Mouse (Mus musculus) frontal cortex, adult (tissue): ENCODE data around the gene Bub1b.
"Not testable (repeated sequence)": the region's sequence is repeated elsewhere in the genome, so short reads cannot be mapped to it uniquely, and the experiment has no call there.

Source experiments
- ATAC-seq: cut with Nextera tagmentation; 2 replicates; pipeline ENCODE4 v1.9.2; 2017; ENCODE audit warnings: mild to moderate bottlenecking, moderate library complexity, mixed read lengths; ENCODE audit not compliant: low TSS enrichment

Bub1b gene

DNA sequence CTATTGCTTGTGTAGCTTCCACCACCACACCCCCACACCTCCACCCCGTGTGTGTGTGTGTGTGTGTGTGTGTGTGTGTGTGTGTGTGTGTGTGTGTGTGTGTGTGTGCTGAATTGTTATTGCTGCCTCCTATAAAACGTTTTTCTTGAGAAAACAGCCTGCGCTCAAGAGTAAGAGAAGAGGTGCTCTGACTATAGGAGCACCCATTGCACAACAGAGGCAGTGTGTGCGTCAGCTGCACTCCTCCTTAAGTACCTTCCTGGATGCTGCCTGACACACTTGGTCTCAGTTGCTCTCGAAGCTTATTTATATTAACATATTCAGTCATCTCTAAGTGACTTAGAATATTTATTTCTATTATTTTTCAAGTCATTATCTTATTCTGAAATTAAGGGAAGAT is 20.0 kb downstream of the Bub1b start:
- no peak for ATAC-seq

DNA sequence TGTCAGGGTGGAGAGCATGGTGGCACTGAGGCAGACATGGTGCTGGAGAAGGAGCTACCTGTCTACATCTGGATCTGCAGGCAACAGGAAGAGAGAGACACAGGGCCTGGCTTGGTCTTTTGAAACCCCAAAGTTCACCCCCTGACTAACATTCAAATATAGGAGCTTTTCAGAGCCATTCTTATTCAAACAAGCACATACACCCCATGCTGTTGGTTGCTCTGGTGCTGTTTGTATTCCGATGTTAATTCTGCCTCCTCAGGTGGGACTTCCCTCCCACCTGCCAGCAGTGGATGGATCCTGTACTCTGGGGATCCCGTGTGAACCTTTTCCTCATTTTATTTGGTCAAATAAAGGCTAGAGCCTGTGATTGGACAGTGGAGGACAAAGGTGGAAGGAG is 22.1 kb downstream of the Bub1b start:
- no peak for ATAC-seq

DNA sequence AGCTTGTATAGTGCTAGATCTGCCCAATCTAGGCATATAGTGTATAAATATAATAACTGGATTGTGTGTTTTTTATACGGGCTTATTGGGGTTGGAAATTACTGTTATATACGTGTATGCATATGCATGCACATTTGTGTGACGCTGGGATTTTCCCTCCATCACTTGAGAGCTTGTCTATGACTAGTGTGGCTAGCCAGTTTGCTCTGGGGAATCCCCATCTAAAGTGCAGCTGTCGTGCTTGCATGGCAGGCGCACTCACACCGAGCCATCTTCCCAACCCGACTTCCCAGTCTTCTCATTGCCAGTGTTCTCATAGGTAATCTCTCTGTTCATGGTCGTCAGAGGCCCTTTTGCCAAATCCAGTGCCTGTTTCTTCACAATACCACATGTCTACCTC is 22.6 kb downstream of the Bub1b start:
- no peak for ATAC-seq

DNA sequence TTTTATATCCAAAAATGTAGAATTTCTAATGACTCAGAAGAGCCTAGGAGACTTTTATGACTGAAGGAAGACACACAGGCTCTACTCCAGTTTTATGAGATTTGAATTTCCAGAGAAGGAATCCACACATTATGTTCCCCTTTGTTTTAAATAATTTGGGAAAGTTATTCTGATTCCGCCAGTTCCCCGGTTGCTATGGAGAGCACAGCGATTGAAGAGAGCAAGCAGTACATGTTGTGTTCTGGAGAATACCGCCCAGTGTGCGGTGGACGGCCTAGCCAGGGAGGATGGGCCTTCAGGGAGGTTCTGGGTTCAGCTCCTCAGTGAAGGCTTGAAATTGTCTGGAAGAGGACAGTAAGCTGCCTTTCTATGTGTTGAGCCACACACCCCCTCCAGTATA is 31.3 kb downstream of the Bub1b start:
- peak; percentile 50; the same call in 1 of the 2 replicates for ATAC-seq

DNA sequence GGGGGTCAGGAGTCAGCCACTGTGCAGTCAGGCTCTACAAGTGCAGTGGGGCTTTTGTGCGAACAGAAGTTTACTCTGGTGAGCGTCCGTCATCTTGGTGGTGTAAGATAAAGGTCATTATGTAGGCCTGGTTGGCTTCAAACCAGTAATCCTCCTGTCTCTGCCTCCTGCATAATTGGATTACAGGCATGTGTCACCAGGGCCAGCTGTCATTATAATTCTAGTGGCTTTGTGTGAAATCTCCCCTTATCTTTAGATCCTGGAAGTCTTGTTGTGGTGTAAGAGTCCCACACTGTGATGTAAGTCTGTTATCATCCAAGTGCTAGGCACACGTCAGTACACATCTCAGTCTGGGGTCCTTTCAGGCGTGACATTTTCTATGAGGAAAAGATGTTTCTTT is 35.4 kb downstream of the Bub1b start:
- no peak for ATAC-seq

DNA sequence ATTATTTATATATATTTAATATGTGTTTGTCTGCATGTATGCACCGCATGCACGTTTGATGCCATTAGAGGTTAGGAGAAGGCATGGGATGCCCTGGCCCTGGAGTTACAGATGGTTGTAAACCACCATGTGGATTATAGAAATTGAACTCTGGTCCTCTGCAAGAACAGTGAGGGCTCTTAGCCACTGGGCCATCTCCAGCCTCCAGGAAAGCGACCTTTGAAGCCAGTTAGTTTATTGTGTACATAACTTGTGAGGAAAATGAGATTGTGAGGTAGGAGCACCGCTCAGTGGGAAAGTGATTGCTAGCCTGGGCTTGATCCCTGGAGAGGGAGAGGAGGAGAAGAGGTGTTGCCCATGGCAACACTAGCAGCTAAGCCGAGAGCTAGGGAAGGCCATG is 39.2 kb downstream of the Bub1b start:
- ATAC-seq, result no peak

DNA sequence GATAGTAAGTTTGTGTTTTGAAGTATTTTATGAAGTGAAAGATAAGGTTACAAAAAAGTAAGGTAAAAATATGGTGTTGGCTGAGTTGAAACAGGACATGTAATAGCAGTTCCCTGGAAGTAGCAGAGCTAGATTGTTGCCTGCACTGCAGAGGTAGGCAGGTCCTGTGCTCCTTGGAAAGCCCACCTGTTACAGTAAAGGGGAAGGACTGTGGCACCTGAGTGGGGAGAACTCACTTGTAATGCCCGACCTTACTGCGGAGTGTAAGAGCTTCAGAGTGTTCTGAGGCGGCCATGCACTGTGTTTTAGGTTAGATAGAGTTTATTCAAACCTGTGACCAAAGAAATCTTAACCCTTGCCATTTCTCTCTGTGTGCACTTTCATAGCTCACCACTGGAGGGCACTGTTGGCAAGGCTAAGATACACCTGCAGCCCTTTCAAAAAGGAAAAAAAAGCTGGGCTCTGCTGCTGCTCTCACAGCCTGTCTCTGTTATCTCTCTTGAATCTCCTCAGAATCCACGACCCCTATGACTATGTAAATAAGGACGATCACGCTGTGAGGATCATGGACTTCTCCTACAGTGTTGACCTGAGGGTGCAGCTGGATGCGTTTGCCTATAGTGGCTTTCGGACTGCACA is 40.0 kb downstream of the Bub1b start:
- ATAC-seq, result peak; percentile 85

DNA sequence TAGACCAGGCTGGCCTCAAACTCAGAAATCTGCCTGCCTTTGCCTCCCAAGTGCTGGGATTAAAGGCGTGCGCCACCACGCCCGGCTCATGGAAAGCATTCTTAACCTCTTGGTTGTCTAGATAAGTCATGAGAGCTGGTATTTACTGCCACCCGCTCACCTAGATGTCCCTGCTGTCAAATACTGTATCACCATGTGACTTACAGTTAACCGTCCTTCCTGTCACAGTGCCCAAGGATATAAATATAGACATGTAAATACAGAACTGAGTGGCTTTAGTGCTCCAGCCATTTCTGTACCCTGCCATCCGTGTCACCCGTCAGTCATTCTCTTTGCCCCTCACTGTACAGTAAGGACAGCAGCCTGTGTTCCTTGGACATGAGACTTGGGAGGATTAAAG is 40.7 kb downstream of the Bub1b start:
- ATAC-seq, result no peak

DNA sequence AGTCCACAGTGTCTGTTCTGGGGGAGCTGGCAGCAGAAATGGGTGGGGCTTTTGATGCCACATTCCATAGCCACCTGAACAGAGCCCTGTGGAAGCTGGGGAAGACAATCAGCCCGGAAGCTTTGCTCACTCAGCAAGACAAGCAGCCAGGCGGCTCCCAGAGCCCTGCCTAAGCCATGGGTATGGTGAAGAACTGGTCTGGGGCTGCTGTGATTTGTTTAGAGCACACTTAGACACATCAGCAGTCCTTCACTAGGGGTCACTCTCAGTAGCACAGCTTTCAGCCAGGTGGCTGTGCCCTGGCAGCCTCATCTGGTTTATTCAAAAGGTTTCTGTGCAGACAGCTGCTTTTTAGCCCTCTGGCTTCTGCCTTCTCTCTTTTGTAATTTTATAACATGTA is 43.1 kb downstream of the Bub1b start:
- ATAC-seq, result no peak

DNA sequence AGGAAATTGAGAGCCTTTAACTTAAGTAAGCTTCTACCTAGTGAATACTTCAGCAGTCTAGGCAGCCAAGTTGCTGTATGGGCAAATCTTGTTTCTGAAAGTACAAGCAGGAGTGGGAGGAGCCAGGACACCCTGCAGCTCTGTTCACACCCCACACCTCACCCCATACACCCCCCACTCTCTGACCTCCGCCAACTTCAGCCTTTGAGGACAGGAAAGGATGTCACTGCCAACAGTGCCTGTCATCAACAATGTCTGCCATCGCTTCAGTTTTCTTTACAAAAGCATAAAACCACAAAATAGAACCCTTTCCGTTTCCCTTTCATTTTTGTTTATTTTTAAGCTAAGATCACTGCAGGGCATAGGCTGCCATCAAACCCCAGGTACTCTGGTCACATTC is 44.4 kb downstream of the Bub1b start:
- ATAC-seq, result no peak

DNA sequence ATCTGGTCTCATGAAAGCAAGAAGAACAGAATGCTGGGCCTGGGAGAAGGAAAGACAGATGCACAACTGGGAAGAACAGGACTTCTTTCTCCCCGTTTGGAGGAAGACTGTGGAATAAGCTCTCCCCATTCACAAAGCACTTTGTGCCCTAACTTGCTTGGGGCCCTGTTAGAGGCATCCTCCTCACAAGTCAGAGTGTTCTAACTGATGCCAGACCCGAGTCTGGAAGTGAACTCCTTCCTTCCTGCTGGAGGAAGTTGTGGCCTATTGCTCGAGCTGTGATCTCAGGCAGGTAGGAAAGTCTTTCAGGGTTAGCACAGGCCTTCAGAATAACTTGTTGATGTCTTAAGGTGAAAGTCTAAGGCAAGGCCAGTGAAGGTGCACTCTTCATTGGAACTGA is 44.9 kb downstream of the Bub1b start:
- no peak for ATAC-seq

DNA sequence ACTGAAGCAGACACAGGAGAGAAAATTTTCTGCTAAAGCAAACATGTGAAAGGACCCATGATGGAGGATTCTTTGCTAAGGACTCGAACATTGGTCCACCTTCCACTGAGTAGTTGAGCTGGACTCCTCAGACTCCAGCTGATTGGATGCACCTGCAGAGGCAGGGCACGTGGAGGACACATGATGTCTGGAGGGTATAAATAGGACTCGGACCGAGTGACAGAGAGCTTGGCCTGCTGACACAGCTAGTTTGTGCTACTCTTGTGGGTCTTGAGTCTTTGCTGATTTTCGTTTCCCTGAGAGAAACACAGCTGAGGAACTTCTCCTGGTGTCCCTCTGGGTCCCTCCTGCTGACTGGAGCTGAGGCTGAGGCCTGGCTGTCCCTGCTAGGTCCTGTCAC is 48.7 kb downstream of the Bub1b start:
- ATAC-seq, result no peak

DNA sequence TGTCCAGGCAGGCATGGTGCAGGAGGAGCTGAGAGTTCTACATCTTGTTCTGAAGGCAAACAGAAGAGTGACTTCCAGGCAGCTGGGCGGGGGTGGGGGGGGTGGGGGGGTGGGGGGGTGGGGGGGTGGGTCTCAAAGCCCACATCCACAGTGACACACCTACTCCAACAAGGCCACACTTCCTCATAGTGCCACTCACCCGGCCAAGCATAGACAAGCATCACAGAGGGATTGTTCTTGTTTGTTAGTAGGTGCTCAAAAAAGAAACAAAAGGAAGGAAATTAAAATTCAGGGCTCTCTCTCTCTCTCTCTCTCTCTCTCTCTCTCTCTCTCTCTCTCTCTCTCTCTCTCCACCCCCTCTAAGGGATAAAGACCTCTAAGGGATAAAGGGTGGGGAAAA is 52.7 kb downstream of the Bub1b start:
- ATAC-seq, result not testable (repeated sequence)

DNA sequence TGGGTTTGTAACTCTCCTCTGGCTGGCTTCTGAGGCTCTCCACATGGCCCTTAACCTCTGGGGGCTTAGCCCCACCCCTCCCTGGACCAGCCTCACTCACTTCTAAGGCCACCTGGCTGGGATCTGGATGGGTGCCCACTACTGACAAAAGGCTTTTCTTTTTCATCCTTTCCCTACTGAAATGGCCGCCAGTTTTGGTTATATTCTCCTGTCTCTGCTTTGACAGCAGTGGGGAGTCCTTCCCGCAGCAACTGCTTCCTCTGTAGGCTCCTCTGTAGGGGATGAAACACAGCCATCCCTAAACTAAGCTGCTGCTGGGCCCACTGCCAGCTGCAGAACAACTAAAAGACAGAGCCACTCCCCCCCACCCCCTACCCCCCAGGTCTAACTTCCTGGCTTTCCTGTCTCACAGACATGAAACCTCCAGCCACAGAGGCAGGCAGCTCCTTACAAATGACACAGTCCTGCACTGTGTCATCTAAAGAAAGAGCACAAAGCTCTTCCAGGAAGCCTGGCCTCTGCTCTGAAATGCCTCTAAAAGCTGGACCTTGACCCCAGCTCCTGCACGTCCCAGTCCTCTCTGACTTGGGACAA is 58.8 kb downstream of the Bub1b start:
- no peak for ATAC-seq

DNA sequence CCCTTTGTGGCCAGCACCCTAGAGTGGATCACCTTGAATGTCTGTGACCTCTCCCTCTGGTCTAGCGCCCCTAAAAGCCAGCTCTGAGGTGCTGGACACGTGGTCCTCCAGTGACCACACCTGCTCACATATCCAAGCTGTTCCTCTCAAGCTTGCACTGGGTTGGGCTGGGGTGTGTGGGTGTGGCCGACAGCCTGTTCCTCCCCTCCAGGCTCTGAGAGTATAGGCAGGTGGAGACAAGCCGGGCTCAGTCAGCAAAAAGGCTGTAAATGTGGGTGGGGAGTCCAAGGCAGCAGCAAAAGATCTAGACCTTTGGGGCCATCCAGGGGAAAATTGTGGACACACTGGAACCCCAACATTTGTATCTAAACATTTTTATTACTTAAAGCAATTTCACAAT is 60.4 kb downstream of the Bub1b start:
- ATAC-seq, result no peak

DNA sequence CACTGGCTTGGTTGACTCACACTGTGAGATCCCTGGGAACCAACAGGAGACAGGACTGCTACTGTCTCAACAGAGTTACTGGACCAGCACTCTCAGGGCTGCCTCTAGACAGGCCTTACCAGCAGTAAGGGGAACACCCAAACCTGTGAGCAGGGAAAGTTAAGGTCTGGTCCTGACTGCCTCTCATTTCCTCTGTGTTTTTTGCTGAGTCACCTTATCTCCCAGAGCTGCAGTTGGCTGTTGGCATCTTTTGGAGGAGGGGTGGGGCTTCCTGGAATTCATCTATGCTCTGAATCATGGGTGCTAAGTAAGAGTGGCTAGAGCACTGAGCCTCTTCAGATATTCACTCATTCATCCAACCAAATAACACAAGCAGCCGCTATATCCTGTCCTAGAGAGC is 61.1 kb downstream of the Bub1b start:
- peak; percentile 67 for ATAC-seq

DNA sequence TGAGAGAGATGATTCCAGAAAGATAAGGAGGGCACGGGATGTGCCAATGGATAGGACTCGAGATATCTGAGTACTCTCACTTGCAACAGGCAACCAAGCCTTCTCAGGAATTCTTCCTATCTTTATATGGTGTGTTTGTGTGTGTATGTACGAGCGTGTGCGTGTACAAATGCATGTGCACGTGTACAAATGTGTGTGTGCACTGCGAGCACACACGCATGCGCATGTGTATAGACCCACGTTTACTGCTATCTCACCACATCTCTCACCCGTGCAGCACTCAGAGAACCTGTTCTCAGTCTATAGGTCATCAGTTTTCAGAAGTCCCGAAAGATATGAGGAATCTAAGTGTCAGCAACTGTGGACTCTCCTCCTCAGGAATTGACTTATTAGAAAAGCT is 61.5 kb downstream of the Bub1b start:
- 0 out of 2 replicates have a peak, but pooled peaks have one; percentile 1 for ATAC-seq

DNA sequence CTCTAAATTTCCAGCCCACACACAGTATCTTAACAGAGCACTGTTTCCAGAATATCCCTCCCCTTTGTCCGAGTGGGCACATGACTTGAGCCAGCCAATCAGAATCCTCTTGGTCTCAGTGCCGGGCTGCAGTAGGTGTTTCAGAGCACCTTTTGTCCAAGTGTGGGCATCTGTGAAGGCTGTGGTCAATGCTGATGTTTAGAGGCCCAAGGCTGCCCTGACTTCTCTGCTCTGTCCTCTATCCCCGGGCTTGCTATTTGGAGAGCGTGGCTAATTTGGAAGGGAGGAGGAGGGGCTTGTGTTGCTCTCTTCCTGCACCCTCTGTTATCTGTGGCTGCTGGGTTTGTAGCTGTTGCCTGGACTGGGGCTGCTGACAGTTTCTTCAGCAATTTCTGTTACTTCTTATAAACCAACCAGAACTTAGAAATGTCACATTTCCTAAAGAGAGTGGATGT is 62.0 kb downstream of the Bub1b start:
- peak; percentile 60 for ATAC-seq

DNA sequence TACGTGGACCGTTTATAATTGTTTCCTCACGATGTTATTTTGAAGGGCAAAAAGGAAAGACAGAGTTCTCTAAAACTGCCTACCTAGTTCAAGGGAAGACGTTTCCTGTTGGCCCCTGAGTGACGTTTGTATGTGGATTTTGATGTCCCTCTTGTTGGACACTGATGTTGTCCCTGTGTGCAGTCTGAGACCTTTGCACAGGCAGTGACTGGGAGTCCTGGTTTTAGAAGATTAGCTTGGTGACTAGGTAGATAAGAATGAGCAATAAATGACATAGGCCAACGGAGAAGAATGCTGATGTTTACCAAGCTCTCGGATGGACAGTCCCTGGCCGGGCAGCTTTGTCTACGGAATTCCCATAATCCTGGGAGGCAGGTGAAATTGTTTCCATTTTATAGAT is 63.9 kb downstream of the Bub1b start:
- no peak for ATAC-seq

DNA sequence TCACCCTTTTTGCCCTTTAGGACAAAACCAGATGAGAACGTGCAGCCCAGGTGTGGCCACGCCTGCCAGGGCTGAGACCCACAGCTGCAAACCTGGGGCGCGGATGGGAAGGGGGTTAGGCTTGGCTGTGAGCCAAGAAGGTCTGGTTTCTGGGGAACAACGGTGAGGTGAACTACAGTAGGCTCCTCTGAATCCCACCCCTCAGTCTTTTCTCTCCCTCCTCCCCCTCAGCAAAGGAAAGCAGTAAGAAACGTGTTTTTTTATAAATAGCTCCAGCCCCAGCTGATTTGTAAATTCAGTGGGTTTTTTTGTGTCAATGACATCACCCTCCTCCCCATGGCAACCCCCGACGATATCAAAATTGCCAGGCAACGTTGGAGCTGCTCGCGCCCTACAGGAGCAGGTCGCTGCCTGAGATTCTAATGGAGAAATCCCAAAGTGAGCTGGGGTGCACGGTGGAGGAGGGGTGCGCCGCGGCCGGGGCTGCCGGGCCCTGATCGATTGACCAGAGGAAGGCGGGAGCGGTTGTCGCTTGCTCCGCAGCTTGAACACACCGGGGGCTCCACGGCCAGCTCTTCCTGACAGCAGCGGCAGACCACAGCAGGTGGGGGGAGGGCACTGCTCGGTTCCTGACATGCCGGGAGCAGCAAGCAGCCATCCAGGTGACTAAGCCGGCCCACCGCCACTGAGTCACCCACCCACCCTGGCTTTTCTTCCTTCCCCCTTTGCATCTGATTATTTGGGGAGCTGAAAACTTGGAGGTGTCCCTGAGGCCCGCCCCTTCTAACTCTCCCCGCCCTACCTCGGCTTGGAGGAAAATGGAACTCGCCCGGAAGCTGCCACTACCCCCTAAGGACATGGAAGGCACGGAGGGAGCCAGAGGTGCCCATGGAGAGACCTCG is 65.1 kb downstream of the Bub1b start, which contains the start of gene Pak6:
TSS of gene Pak6 (plus strand) at position 402 of the 902 bp plus-strand sequence.
- ATAC-seq, result peak; percentile 29

DNA sequence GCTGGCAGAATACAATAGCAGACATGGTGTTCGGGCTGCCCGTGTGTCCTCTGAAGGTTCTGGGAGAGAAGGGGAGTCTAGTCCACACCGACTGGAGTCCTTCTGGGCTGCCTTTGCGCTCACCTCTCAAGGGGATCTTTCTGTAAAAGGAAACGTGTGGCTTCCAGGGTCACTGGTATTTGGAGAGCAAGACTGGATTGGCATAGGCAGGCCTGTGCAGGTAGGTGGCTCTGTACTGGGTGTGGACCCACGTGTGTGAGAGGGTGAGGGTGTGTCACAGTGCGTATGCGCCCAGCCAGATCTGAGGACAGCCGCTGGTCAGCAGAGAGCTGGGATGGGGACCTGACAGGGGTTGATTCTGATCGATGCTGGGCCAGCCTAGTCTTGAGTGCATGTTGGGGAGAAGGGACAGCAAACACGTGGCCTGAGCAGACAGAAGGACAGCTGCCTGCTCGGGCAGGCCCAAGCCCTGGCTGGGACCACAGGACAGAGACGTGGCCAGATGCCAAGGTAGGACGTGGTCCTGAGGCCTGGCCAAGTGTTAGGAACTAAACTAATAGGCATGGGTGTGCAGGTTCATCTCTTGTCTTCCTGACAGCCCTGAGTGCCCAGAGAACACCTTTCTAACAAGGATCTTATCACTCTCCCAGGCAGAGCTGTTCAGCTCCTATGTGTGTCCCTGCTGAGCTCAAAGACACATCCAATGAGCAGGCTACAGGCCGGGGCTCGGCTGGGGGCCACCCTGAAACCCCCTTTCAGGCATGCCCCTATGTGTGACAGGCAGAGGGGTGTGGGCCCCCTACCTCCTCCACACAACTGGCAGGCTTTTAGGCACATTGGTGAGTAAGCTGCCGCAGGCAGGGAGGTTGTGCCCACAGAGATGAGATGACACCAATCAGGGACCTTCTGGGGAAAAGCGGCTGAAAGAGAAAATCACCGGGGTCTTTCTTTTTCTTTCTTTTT is 66.1 kb downstream of the Bub1b start:
- 0 out of 2 replicates have a peak, but pooled peaks have one; percentile 14 for ATAC-seq
